Mouse (Mus musculus): ENCODE measurements around the gene Rbm19.

DNA sequence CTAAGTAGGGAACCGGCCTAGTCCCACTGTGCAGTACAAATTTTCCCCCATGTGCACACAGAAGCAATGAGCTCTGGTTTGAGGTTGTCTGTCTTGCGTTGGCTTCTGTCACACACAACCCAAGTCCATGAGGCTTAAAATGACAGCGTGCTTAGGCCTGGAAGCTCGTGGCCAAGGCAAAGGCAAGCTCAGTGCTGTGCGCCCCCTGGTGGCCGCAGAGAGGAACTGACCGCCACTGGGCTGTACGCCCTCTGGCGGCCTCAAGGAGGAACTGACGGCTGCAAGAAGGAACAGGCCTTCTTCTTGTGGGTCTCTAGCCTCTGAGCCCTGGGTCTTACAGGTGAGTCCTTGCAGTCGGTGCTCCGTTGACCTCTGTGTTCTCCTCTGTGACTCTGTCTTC is 13.5 kb upstream of the Rbm19 start:
- TF ChIP-seq POLR2A (IDR thresholded peaks at IDR 0.05; ENCODE audit: borderline replicate concordance, control insufficient read depth, low read depth, low read length) (peak; percentile 39; the same call in 1 of the 2 replicates), CTCF (IDR thresholded peaks at IDR 0.05; ENCODE audit: control insufficient read depth, insufficient read depth, low read length) (peak; percentile 100)

Measured in bone marrow, adult 2 months (tissue).